Mouse (Mus musculus): ENCODE data around the gene Slc22a15.

Slc22a15 gene

DNA sequence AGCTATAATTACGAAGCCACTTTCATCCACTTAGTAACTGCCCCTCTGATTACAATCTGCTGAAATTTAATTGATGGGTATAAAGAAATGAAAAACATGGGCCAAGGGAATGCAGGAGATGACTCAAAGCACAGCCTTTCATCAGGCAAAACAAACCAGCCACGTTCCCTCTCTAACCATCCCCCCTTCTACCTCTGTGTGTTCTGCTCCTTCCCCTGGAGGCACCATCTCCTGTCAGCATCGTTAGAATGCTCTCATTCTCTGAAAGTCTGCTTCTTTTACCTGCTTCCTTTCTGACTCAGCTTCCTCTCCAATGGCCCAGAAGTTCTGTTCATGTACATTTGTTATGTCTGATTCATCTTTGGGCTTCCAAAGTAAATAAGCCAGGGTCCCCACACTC, 6.6 kb downstream of the Slc22a15 start:
- no peak for DNase-seq (ENCODE audit: low read depth, low spot score)

DNA sequence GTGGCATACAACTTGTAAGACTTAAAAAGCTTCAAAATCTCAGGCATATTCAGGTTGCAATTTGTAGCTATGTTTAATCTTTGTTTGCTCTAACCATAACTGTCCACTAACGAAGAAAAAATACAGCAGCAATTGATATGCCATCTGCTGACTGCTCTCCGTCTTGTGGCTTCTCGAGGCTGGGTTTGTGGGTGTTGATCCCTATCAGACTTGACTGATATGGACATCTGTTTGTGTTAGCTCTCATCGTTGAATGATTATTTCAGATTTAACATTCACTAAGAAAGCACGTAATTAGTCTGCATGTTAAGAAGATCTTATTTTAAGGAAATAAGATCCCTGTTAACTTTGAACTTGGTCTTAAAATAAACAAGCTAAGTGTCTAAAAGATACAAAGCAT, 7.7 kb downstream of the Slc22a15 start:
- DNase-seq (ENCODE audit: low read depth, low spot score), result no peak

GRCm38 (mm10) chr3:101915048-101915801, 9.0 kb downstream of the Slc22a15 start:
- no peak for DNase-seq (ENCODE audit: low read depth, low spot score)

- DNase-seq (ENCODE audit: low read depth, low spot score), result no peak
Observed at GRCm38 (mm10) chr3:101914266-101914665, 10.0 kb downstream of the Slc22a15 start.

- DNase-seq (ENCODE audit: low read depth, low spot score), result no peak
Observed at GRCm38 (mm10) chr3:101912041-101912440, 12.2 kb downstream of the Slc22a15 start.

- DNase-seq (ENCODE audit: low read depth, low spot score), result no peak
Observed at GRCm38 (mm10) chr3:101907049-101907448, 17.2 kb downstream of the Slc22a15 start.

GRCm38 (mm10) chr3:101904776-101905175, 19.5 kb downstream of the Slc22a15 start:
- no peak for DNase-seq (ENCODE audit: low read depth, low spot score)

GRCm38 (mm10) chr3:101903091-101903490, 21.2 kb downstream of the Slc22a15 start:
- no peak for DNase-seq (ENCODE audit: low read depth, low spot score)

GRCm38 (mm10) chr3:101902344-101902743, 21.9 kb downstream of the Slc22a15 start:
- DNase-seq (ENCODE audit: low read depth, low spot score), result no peak

- DNase-seq (ENCODE audit: low read depth, low spot score), result no peak
Observed at GRCm38 (mm10) chr3:101897377-101897974, 26.8 kb downstream of the Slc22a15 start.

- DNase-seq (ENCODE audit: low read depth, low spot score), result peak; percentile 57
Observed at GRCm38 (mm10) chr3:101896893-101897292, 27.4 kb downstream of the Slc22a15 start.

GRCm38 (mm10) chr3:101895376-101895910, 28.8 kb downstream of the Slc22a15 start:
- no peak for DNase-seq (ENCODE audit: low read depth, low spot score)

DNA sequence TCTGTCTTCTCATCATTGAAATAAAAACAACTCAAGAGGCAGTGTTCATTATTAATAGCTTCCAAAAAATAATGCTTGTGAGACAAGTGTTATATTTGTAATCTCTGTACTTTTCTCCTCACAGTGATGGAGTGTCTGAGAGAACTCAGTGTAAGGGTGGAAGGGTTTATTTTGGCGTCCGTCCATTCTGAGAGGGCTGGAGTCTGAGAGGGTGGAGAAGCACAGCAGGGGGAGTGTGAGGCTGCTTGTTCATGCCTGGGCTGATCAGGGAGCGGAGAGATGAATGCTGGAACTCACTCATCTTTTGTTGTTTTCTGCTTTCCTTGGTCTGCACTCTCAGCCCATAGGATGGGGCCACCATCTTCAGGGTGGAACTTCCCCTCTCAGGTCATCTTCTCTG, 38.7 kb downstream of the Slc22a15 start:
- DNase-seq (ENCODE audit: low read depth, low spot score), result no peak

DNA sequence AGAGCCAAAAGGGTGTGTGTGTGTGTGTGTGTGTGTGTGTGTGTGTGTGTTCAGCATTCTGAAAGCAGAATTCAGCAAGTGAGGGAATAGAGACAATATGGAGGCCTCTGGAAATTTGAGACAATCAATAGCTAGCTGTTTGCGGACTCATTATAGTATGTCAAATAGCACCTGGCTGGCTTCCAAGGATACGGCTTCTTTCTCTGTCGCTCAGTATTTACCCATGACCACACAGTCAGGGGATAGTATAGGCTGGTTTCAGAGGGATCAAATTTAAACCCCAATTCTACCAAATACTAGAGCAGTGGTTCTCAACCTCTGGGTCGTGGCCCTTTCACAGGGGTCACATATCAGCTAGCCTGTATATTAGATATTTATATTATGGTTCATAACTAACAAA, 39.2 kb downstream of the Slc22a15 start:
- no peak for DNase-seq (ENCODE audit: low read depth, low spot score)

- no peak for DNase-seq (ENCODE audit: low read depth, low spot score)
Observed at GRCm38 (mm10) chr3:101883902-101884301, 40.4 kb downstream of the Slc22a15 start.

GRCm38 (mm10) chr3:101881721-101882120, 42.5 kb downstream of the Slc22a15 start:
- no peak for DNase-seq (ENCODE audit: low read depth, low spot score)

- no peak for DNase-seq (ENCODE audit: low read depth, low spot score)
Observed at GRCm38 (mm10) chr3:101880818-101881217, 43.4 kb downstream of the Slc22a15 start.

DNA sequence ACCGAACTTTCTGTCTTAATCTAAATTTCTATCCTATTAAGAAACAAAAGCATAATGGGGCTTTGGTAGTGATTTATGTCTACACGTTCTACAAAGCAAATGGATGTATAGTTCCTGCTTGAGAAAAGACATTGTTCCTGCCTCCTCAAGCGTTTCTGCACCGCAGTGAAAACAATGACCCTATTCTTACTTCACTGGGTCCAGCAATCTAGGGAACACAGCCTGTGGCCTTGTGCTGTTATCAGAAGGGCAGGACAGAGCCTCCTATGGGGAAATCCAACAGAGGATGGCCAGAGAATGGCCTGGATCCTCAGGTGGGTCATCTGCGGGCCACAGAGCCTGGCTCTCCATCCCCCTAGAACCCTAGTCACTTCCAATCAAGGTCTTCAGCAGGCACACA, 46.1 kb downstream of the Slc22a15 start:
- no peak for DNase-seq (ENCODE audit: low read depth, low spot score)

GRCm38 (mm10) chr3:101876459-101877285, 47.6 kb downstream of the Slc22a15 start:
- DNase-seq (ENCODE audit: low read depth, low spot score), result no peak

DNA sequence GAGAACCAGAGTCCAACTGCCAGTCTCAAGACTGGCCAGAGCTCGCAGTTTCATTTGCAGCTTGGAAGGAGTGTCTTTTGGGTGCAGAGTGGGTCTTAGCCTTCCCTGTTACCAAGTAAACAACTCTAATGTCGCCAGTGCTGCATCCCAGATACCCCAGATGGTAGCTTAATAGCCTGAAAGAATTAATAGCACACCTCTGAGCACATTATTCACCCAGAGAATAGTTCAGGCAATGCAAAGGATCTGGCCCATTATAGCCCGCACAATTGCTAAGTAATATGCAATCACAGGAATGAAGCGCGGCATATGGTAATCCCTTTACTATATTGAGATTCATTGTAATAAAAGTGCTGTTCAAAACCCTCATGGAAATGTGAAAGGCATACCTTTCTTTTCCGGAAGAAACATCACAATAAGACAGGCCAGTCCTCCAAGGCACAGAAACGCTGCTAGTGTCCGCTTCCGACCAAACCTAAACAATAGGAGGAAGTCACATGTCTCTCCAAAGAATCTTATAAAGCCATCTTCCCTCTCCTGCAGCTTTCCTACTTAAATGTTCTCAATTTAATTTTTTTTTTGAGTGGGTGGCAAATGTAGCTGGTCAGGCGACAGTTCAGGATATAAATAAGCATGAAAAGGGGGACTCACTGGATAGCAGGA, 48.9 kb downstream of the Slc22a15 start:
- DNase-seq (ENCODE audit: low read depth, low spot score), result no peak

GRCm38 (mm10) chr3:101873061-101873675, 51.1 kb downstream of the Slc22a15 start:
- no peak for DNase-seq (ENCODE audit: low read depth, low spot score)

Data from WW6 (cell line).